Comparison of ENCODE assay signal across 9 mouse cellular contexts in genomic region chr19:60463896-60464295, GRCm38 (mm10). TPM values are rescaled to one million over a fixed set of nuclear protein-coding genes. Genes with fewer than 3 reads are reported as not detected.
DNase-seq lines count a peak whose midpoint lies in the region; ATAC-seq and TF ChIP-seq lines count a peak whose summit lies in the region.
"Had no signal": no experiment of that assay in that cellular context is flagged by ENCODE, and none has a peak within 500 bp of the region (broad histone marks: within the 10 kb centered on the region; RNA-seq: fewer than 3 reads in every experiment).

No protein-coding gene starts in this region.

- TF ChIP-seq CTCF in midbrain, postnatal 0 days (IDR thresholded peaks at IDR 0.05) = no peak

- no peak for DNase-seq in forebrain, embryonic 10.5 days (ENCODE audit: extremely low spot score, low spot score)
- peak; percentile 94 for DNase-seq in adrenal gland, postnatal 14 days
- DNase-seq in heart, postnatal 25 days (ENCODE audit: low spot score) = peak; percentile 41
- DNase-seq in left cerebral cortex, adult 18-20 months (ENCODE audit: low spot score in 2 of 2) = peak; percentile 82 to 83
- peak; percentile 96 for DNase-seq in midbrain, postnatal 0 days (ENCODE audit: low spot score)
- no peak for DNase-seq in spleen, postnatal 4 days (ENCODE audit: low spot score in 2 of 2)

- H3K4me1 ChIP-seq in forebrain, embryonic 13.5 days = peaks cover 42% of the 10 kb centered on the region
- H3K4me1 ChIP-seq in forebrain, embryonic 10.5 days = peaks cover 21% of the 10 kb centered on the region
- peaks cover 6% of the 10 kb centered on the region; the same call in 1 of the 2 replicates for H3K4me1 ChIP-seq in midbrain, postnatal 0 days (ENCODE audit: insufficient read depth, low read length)

- intact Hi-C loops in heart, postnatal 25 days (cut with DNase I) = no loop called here

- H3K9me3 ChIP-seq in forebrain, embryonic 13.5 days (replicated peaks) = no peaks in the 10 kb centered on the region
- H3K9me3 ChIP-seq in forebrain, embryonic 10.5 days = no peaks in the 10 kb centered on the region
- H3K9me3 ChIP-seq in midbrain, postnatal 0 days (ENCODE audit: low read length) = no peaks in the 10 kb centered on the region

- H3K9ac ChIP-seq in forebrain, embryonic 13.5 days = no peak overlapping the region
- no peak overlapping the region for H3K9ac ChIP-seq in midbrain, postnatal 0 days (replicated peaks; ENCODE audit: low read length, poor library complexity, severe bottlenecking)

- H3K4me2 ChIP-seq in forebrain, embryonic 13.5 days = no peak overlapping the region
- H3K4me2 ChIP-seq in midbrain, postnatal 0 days (ENCODE audit: low read depth, low read length, poor library complexity, severe bottlenecking) = no peak overlapping the region

- 10% methylated on average over 3 of the region's 3 CpGs for WGBS in forebrain, embryonic 13.5 days
- WGBS in forebrain, embryonic 10.5 days = 57% methylated on average over 3 of the region's 3 CpGs
- 15% methylated on average over 3 of the region's 3 CpGs for WGBS in midbrain, postnatal 0 days

- H3K36me3 ChIP-seq in forebrain, embryonic 13.5 days (ENCODE audit: poor library complexity, severe bottlenecking) = no peaks in the 10 kb centered on the region
- no peaks in the 10 kb centered on the region for H3K36me3 ChIP-seq in forebrain, embryonic 10.5 days (replicated peaks)
- H3K36me3 ChIP-seq in midbrain, postnatal 0 days (ENCODE audit: insufficient read depth, low read length) = no peaks in the 10 kb centered on the region

- peak; percentile 75 for ATAC-seq in forebrain, embryonic 13.5 days
- ATAC-seq in frontal cortex, adult (ENCODE audit: low TSS enrichment) = peak; percentile 91
- peak; percentile 54; the same call in 1 of the 2 replicates for ATAC-seq in midbrain, postnatal 0 days (ENCODE audit: low FRiP score)

- H3K27ac ChIP-seq in forebrain, embryonic 13.5 days = no peak overlapping the region
- no peak overlapping the region for H3K27ac ChIP-seq in forebrain, embryonic 10.5 days
- no peak overlapping the region for H3K27ac ChIP-seq in midbrain, postnatal 0 days (ENCODE audit: low read depth, low read length)

- H3K27me3 ChIP-seq in forebrain, embryonic 13.5 days = peaks cover 82% of the 10 kb centered on the region
- H3K27me3 ChIP-seq in forebrain, embryonic 10.5 days (ENCODE audit: poor library complexity, severe bottlenecking) = peaks cover 40% of the 10 kb centered on the region
- peaks cover 22% of the 10 kb centered on the region for H3K27me3 ChIP-seq in midbrain, postnatal 0 days (ENCODE audit: insufficient read depth, low read length)

- H3K4me3 ChIP-seq in forebrain, embryonic 13.5 days = no peak overlapping the region
- H3K4me3 ChIP-seq in forebrain, embryonic 10.5 days = no peak overlapping the region
- no peak overlapping the region for H3K4me3 ChIP-seq in midbrain, postnatal 0 days (ENCODE audit: low read depth, low read length)

RNA-seq across cellular contexts. Expression of gene Prlhr, which starts 4.2 kb away (rescaled TPM):
- 0.11 TPM in 1 of 2 replicates, not detected in the other for polyA plus RNA-seq in forebrain, embryonic 13.5 days (2015; fragmentation: Nextera tagmentation; extraction: Ambion mirVana)
- not detected in 2 replicates for polyA plus RNA-seq in forebrain, embryonic 10.5 days (2016; fragmentation: Nextera tagmentation; extraction: Ambion mirVana)
- total RNA-seq in adrenal gland, postnatal 14 days (2021) = 1.8 and 2.3 TPM in 2 replicates
- not detected for total RNA-seq in heart, postnatal 25 days (2021)
- under 1 TPM; 0.23 to 0.35 TPM for total RNA-seq in left cerebral cortex, adult 18-20 months (2021)
- 6.7 and 9.7 TPM in 2 replicates for total RNA-seq in midbrain, postnatal 0 days (2014; rRNA removed)
- polyA plus RNA-seq in midbrain, postnatal 0 days (2015; fragmentation: Nextera tagmentation; extraction: Ambion mirVana) = 0.38 and 0.41 TPM in 2 replicates
- total RNA-seq: neutrophil, adult 5-6 weeks had no signal

Comparison
In these comparisons a context has a peak if more than half of its experiments do, and no peak if none do; other contexts are left out.
1. DNase-seq: peak in adrenal gland, postnatal 14 days (single experiment), heart, postnatal 25 days (single experiment), left cerebral cortex, adult 18-20 months (2 of 2) and midbrain, postnatal 0 days (single experiment); none in forebrain, embryonic 10.5 days (single experiment) and spleen, postnatal 4 days (0 of 2).
2. Peak in every context shown above with its lines, with median percentiles within 50 percentile points of each other: ATAC-seq.